Mouse (Mus musculus) neural tube, embryonic 10.5 days (tissue): ENCODE measurements at regions not wholly inside any gene's neighbourhood (a gene's known extent, or its start where the extent isn't known, plus 50 kb on each side); places are given as distances from the start of the nearest gene placed in this dataset.
A peak's percentile ranks its signal among the peaks of the same experiment; 100 is the strongest.

Source experiments
- DNase-seq: peaks from one replicate; pipeline ENCODE4 v3.0.0-alpha.2; 2017; ENCODE audit warnings: low spot score; ENCODE audit errors: extremely low spot score

DNA sequence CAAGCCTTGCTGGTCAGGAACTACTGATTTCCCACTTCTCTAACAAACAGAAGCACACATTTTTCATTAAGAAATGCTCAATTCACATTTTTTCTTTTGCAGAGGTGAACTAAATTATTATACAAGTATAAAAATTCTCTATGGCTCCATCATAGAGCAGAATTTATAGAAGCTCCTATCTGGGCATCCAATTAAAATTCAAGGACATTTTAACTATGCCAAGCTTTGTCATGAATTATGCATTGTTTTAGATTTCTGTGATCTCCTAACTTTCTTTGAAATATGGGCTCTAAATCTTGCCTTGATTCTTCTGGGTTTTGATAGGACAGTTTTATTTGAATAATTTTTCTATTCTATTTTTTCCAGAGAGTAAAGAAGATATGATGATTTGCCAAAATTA lies 163.1 kb upstream of the Pex5l start:
- DNase-seq, result no peak

DNA sequence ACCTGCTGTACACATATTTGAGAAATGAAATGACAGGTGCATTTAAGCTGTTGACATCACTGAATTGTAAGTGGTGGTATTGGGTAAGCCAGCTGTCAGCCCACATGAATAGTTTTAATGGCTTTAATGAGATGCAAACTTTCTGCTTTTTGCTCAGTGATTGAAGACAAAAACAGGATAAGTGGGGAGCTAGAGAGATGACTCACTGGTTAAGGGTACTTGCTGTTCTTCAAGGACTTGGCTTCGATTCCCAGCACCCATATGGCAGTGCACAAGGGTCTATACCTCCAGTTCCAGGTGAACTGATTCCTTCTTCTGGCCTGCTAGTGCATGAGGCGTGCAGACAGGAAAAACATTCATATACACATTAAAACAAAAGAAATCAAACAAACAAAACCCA lies 162.7 kb upstream of the Pex5l start:
- DNase-seq, result no peak

DNA sequence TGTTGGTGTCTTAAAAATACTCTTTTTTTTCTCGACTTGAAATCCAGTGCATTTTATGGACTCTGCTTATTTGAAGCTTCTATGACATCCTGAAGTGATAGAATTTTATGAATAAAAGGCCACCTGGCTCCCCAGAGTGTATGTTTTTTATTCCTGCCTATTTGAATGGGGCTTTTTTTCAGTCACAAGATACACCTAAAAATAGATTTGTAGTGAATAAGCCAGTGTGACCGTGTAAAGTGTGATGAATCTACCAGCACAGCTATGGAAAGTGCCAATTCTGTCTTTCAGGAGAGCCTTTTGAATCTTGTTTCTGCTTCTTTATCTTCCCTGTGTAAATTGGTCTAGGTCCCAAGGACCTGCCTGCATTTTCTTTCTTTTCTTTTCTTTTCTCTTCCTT lies 119.8 kb upstream of the Pex5l start:
- no peak for DNase-seq

DNA sequence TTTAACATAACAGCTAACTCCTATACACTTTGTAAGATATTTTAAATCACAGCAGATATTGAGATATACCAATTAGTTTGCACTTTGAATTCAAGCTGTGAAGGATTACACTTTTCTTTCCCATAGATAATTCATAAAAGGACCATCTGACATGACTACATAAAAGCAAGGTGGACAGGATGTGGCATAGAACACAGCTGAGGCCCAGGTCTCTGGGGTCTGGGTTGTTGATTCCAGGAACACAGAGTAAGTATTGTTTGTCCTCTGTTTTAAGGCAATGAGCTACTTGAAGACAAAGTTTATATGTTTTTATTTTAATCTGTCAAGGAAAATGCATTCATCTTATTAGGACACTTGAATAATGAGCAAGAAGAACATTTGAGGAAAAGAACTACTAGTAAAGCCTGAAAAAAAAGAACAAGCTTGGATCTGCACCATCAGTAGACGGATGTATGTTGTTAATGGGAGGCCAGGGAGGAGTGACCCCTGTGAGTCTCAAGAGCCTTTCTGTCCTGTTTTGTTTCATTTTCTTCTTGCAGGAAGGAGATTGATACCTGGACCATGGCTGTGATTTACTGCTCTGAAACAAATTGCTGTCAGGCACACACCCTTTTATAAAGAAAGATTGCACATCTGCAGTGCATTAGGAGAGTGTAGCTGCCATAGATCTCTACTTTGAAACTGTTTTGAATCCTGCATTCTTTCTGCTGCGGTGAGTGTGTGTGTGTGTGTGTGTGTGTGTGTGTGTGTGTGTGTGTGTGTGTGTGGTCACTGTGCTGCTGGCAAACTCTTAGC lies 76.4 kb upstream of the Pex5l start:
- peak; percentile 47 for DNase-seq

DNA sequence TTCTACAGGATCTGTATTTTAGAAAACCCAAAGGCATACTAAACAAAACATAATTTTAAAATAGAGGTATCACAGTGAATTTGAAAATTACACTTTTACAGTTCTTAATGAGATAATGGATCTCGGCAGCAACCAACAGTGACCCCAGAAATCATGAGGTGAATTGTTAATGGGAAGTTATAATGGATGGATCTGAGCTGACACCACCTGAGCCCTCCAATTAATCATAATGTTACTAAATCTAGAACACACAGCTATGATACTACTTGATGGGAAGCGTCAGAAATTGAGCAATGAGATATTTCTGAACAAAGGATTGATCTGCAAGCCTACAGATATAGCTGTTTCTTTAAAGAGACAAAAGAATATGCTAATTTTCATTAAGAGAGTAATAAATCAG lies 75.2 kb upstream of the Pex5l start:
- DNase-seq, result no peak

DNA sequence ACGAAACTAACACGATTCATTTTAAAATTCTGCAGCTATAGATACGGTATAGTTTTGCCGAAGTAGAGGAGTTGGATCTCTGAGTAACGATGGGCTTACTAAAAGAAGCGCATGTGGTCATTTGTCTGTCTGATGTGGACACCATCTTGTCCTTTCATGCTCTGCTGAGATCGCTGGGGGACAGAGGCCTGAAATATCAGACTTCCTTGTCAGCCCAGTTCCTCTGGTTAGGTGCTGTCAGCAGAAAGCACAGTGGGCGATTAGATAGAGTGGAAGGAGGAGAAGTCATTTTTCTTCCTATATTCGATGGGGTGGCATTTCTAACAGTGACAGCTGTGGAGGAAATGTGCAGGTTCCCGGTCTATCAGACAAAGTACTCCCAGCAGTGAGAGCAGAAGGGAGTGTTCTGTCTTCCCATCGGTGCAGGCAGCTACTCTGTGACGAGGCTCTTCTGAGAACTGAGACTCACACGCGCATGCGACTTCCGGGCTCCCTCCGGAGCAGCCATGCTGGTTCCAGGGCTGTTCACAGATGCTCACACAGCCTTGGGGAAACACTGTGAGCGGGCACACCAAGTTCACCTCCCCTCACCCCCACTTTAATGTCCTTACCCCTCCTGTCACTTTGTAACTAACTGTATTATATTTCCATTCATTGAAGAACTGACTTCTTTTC lies 74.5 kb upstream of the Pex5l start:
- DNase-seq, result peak; percentile 24

DNA sequence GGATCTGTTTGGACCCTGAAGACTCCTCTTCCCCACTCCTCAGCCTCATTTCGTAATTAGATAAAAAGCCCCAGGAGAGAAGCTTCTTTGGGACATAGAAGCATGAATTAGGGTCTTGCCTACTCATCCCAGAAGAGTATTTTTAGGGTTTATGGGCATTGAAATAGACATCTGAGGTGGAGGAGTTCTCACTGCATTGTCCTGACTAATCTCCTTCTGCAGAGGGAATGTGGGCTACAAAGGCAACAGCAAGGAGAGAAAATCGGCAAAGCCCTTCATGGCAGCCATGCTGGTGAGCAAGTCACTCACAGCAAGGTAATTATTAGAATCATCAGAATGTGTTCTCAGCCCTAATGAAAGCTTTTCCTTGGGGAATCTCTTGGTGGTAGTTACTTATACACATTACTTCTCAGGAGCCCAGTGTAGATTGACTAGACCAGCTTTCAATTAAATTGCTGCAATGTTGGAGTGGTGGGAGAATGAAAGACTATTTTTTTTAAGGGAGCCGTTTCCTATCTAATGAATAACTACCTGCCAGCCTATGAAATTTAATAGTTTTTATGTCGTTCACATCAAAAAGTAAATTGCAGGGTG lies 68.3 kb upstream of the Pex5l start:
- no peak for DNase-seq
